Mouse (Mus musculus): ENCODE measurements around the gene Tmem102.
A peak's percentile ranks its signal among the peaks of the same experiment; 100 is the strongest.

Gene Tmem102

GRCm38 (mm10) chr11:69758090-69758456 is 47.4 kb downstream of the Tmem102 start:
- DNase-seq (ENCODE audit: low spot score in 2 of 2), result peak; percentile 91 to 96

GRCm38 (mm10) chr11:69757303-69758089 is 47.9 kb downstream of the Tmem102 start:
- DNase-seq (ENCODE audit: low spot score in 2 of 2), result no peak

- no peak for DNase-seq (ENCODE audit: low spot score in 2 of 2)
These were observed 50.7 kb downstream of the Tmem102 start for GRCm38 (mm10) chr11:69754701-69755100.

GRCm38 (mm10) chr11:69754233-69754632 is 51.2 kb downstream of the Tmem102 start:
- no peak for DNase-seq (ENCODE audit: low spot score in 2 of 2)
